Mouse (Mus musculus) MEL (cell line): ENCODE results near the gene ccdc198.

Source experiments
- CTCF ChIP-seq, 3 experiments: IDR thresholded peaks in 2 of 3; conservative IDR thresholded peaks in 1 of 3; 2 replicates each; pipeline ENCODE4 v1.5.1; 2011 to 2012; ENCODE audit warnings: low read length in 3 of 3, low read depth in 2 of 3, mild to moderate bottlenecking in 2 of 3, improper control_type of control experiment in 1 of 3, inconsistent platforms in 1 of 3, mixed read lengths in 1 of 3, moderate library complexity in 1 of 3; ENCODE audit not compliant: control insufficient read depth in 1 of 3, insufficient read depth in 1 of 3, poor library complexity in 1 of 3, severe bottlenecking in 1 of 3
- NRF1 ChIP-seq: IDR thresholded peaks from 2 replicates; pipeline ENCODE4 v1.6.1; 2014; ENCODE audit warnings: low read depth, mild to moderate bottlenecking, inconsistent platforms, low read length, improper control_type of control experiment, moderate library complexity; ENCODE audit not compliant: poor library complexity, insufficient read depth, severe bottlenecking
- POLR2A ChIP-seq, 2 experiments: IDR thresholded peaks; 2 replicates each; pipeline ENCODE4 v1.6.1; 2011 to 2012; ENCODE audit warnings: low read length in 2 of 2, mild to moderate bottlenecking in 2 of 2, control low read depth in 1 of 2, improper control_type of control experiment in 1 of 2, low read depth in 1 of 2, moderate library complexity in 1 of 2; ENCODE audit not compliant: control insufficient read depth in 1 of 2, insufficient read depth in 1 of 2, poor library complexity in 1 of 2
- TBP ChIP-seq: IDR thresholded peaks from 2 replicates; pipeline ENCODE4 v1.8.0; 2011; ENCODE audit warnings: low read depth, low read length, improper control_type of control experiment

GRCm38 (mm10) chr14:49277642-49278041 is 32.4 kb upstream of the ccdc198 start:
- no peak for TF ChIP-seq CTCF (IDR thresholded peaks at IDR 0.05 in 2 of 3, conservative IDR thresholded peaks at IDR 0.05 in 1 of 3; ENCODE audit: control insufficient read depth in 1 of 3, insufficient read depth in 1 of 3, low read depth in 2 of 3, low read length in 3 of 3, poor library complexity in 1 of 3, severe bottlenecking in 1 of 3)
- TF ChIP-seq POLR2A (IDR thresholded peaks at IDR 0.05; ENCODE audit: control insufficient read depth in 1 of 2, insufficient read depth in 1 of 2, low read depth in 1 of 2, low read length in 2 of 2, poor library complexity in 1 of 2), result no peak
- no peak for TF ChIP-seq NRF1
- TF ChIP-seq TBP, result no peak
